Mouse (Mus musculus) heart, postnatal 36 days (tissue): ENCODE results near the gene Atp6v1c2. TPM values are rescaled to one million over a fixed set of nuclear protein-coding genes. Genes with fewer than 3 reads are reported as not detected.

Experiments used
- DNase-seq, 2 experiments: peaks; one replicate each; pipeline ENCODE4 v3.0.0; 2021 to 2022
- intact Hi-C: fragments of 180-260 bp; cut with DNase I; formaldehyde crosslinking; loops from one replicate; pipeline ENCODE4 v1.15.1; 2025
- total RNA-seq, 2 experiments: library from RNA; stranded (reverse); gene quantifications; 2 replicates each; pipeline ENCODE4 v1.2.3; 2021

The Atp6v1c2 gene
- total RNA-seq, 2 experiments from 2014 or later = not detected

DNA sequence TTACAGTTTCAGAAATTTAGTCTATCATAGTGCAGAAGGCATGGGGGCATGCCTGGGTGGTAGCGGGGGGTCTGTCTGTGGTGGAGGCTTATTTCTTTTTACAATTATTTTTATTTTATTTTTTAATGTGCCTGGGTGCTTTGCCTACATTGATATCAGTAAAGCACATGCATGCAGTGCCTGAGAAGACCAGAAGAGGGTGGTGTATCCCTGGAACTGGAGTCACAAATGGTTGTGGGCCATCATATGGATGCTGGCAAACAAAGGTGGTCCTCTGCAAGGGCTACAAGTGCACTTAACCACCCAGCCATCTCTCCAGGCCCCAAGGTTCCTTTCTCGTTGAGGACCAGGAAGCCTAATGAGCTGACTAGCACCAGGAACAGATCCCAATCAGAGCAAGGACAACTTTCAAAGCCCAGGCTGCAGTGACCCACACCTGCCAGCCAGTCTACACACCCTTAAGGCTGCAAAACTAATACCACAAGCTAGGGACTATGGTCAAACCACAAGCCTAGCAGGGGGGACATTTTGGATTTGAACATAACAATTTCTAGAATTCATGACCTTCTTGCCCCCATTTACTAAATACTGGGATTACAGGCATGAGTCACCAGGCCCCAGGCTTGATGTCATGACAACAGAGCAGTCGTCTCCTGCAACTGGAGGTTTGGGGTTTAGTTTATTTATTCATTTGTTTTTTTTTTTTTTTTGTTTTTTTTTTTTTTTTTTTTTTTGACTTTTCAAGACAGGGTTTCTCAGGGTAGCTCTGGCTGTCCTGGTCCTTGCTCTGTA lies 10.2 kb upstream of the Atp6v1c2 start:
- DNase-seq = no peak
- intact Hi-C loops = no loop called here

DNA sequence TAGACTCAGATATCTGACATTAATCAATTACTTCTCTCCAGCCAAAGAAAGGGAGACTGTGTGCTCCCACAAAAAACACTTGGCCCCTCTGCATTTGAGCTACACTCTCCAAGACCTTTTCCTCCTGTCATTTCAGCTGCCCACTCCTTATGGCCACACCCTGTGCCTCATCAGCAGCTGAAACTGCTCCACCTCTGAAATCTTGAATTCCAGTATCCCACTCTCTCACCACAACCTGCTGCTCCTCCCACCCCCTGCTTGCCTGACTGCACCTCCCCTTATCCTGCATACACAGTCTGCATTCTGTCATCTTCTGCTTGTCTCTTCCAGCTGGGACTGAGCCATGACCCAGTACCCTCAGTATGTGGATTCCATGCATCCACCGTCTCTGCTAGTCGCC lies 9.2 kb upstream of the Atp6v1c2 start:
- no peak for DNase-seq
- intact Hi-C loops = no loop called here

DNA sequence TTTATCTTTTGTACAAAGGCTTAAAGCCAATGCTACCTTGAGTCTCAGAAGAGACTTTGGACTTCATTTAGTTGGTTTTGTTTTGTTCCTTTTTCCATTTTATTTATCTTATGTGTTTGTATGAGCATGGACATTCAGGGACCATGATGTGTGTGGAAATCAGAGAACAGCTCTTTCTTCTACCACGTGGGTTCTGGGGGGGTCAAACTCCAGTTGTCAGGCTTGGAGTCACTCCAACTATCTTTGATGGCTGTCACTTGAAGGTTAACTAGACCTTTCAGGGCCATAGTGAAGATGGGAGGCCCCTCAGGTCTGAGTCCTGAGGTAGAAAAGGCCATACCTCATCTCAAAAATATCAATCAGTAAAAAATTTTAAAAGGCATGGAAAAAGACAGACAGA lies 4.3 kb upstream of the Atp6v1c2 start:
- intact Hi-C loops = no loop called here
- DNase-seq = no peak

DNA sequence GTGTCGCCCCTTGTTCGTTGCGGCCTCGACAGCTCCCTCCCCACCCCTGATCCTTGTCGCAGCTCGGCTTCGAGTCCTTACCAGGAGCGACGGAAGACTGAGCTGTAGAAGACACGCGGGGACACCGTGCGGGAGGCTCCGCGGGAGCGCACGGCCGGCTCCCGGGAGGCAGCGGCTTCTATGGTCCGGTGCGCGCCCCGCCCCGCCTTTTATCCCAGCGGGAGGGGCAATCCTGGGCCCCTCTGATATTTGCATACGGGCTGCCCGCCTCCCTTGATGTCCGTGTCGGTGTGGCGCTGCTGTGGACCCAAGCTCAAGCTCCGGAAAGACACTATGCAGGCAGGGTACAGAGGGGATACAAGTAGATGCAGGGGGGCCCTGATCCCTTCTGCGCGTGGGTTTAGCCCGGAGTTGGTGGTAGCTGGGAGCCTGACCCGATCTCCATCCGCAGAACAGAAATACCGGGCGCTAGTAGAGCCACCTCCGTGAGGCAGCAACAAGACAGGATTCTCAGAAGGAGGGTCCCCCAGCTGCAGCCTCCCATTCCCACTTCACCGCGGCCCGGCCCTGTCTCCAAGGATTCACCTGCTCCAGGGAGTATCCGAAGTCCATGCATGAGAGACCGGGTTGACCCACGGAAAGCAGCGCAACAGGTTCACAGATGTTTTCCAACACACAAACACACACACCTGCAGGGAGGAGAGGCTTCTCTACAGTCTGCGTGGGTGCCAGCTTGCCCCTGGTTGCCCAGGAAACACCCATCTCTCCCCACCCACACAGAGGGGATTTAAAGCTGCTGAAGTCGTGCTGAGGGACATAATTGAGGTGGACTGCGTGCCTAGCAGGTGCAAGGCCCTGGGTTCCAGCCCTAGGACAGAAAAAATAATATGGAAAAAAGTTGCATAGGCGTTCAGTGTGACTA lies 4.3 kb downstream of the Atp6v1c2 start:
- DNase-seq = no peak

DNA sequence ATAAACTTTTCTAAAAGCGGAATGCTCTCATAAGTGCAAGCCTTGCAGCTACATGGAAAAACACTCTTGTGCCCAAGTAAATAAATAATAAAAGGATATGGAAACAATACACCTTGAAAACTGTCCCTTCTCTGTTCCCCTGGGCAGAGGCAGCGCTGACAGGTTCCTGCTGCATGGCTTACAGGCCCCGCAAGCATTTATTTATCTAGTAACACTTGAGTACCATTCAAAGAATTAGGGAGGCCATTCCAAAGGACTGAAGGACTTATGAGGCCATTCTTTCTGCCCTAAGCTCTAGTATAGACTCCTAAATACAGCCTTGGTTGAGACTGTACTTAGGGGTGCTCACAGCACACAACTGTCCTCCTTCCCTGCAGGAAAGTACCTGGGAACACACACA lies 10.7 kb downstream of the Atp6v1c2 start:
- DNase-seq = no peak
- intact Hi-C loops = no loop called here

More for the DNA sequence above, 4.3 kb downstream of the Atp6v1c2 start:
- intact Hi-C loops = no loop called here

DNA sequence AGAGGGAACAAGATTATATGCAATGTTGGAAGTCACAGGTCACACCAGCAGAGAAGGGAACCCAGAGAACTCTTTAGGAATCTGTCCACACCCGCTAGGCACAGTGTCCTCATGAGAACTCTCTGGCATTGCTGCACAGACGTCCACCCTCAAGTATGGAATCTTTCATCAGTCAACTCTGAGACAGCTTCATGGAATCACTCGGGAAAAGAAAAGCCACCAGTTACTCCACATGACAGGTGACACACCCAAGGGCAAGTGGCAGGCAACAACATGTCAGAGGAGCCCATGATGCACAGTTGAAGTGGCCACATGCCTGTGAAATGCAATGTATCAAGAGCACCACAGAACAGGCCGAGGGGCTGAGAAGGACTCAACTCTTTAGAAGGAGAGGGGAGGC lies 11.2 kb downstream of the Atp6v1c2 start:
- DNase-seq = no peak
- intact Hi-C loops = no loop called here

DNA sequence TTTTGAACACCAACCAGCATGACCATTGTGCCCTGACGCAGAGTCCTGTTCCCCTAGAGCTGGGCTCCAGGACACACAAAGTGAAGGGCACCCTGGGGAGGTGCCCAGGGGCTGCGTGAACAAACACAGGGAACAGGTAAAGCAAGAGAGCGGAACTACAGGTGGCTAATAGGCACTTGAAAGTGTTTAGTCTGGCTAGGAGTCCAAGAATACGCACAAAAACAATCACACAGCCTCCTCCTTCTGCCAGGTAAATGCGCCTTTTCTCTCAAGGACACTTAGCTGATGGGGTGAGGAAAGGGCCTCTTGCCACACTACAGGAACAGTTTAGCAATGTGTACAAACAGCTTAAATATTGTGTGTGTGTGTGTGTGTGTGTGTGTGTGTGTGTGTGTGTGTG lies 13.1 kb downstream of the Atp6v1c2 start:
- no peak for DNase-seq
- intact Hi-C loops = no loop called here

DNA sequence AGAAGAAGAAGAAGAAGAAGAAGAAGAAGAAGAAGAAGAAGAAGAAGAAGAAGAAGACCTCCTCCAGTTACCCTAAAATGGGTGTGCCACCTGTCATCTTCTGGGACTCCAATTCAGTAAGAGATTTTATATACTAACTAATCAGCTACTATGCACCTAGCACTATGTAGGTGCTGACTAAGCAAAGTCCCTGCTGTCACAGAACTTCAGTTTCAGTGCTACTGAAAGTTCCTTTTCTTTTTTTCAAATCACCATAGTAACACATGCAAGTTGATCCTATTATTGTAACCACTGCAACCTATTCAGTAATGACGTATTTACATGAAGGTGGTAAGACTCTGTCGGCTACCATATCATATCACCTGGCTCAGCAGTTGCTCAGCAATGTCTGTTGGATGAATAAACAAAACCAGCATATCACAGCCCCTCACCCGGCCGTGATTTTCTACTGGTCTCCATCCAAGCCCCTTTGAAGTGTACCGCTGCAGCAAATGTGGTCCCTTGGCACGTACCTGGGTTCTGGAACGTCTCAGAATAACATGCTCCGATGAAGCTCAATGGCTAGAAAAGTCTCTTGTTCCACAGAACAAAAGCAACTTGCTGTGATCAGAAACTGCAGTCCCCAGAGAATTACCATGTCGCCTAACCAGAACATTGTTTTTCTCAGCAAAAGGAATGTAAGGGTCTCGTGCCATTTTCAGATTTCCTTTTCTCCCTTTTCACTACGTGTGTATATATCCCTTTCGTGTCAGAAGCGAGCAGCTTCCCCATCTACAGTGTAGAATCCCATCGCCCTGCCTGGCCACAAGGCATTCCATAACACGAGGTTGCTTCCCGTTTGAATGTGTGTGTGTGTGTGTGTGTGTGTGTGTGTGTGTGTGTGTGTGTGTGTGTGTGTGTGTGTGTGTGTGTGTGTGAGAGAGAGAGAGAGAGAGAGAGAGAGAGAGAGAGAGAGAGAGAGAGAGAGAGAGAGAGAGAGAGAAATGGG lies 18.0 kb downstream of the Atp6v1c2 start:
- DNase-seq = no peak
- intact Hi-C loops = no loop called here

DNA sequence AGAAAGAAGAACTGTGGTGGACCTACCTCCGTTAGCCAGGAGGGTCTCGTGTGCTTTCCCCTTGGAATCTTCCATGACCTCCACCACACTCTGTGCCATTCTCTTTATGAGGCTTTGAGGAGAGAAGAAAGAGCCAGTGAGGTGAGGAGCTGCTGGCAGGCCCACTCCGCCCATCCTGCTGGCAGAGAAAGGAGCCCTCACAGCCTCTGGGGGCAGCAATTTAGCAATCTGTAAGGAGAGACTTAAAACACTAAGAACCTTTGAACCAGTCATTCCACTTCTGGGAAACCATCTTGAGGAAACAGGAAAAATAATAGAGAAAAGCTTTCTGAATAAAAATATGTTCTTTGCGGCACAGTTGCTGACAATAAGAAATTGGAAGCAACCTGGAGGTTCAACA lies 20.9 kb downstream of the Atp6v1c2 start:
- intact Hi-C loops = no loop called here
- DNase-seq = no peak

DNA sequence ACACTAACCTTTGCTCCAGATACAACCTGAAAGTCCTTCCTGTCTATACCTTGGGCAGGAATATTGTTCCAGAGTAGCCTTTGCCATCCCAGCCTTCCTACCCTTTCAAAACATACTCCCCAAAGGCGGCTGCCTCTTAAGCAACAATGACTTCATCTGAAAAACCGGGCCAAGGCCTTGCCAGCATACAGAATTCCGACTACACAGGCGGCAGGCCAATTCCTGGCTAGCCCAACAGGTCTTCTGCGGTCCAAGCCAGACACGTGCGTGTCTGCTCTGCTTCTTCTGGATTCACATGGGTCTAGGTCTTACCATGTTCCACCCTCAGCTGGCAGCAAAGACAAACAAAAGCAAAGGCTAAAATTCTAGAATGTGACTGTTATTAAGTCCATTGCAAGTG lies 23.7 kb downstream of the Atp6v1c2 start:
- DNase-seq = peak; percentile 10 to 19
- intact Hi-C loops = no loop called here

DNA sequence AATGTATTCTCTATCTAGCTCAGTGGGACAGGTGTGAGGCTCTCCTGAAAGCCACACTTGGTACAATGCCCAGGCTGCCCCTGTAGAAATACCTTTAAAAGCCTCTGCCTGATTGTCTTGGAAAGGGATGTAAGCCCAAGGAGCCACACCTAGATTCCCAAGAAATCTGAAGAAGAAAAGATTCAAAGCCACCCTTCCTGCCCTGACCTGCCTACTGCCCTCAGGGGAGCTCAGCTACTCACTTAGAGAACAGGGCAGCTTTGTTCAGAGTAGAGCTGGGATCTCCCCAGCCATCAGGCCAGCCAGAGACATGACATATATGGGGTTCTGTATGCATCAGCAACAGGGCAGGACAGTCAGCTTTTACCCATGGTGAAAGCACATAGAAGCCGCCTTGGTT lies 29.3 kb downstream of the Atp6v1c2 start:
- intact Hi-C loops = no loop called here
- no peak for DNase-seq

DNA sequence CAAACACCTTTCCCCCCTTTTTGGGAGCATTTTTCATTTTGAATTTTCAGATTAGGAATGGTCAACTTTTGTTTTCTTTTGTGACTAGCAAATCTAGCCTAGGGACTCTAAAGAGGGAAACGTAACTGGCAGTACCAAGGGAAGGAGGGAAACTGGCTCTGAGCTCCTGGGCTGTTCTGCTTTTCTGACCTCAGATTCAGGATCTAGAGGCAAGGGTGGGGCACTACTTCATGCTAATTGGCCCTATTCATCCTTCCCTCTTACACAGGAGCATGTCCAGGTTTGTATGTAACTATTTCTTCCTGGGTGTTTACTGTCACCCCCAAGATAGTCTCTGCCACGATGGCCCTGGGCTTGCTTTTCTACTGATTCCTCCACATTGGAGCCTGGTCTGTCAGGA lies 32.3 kb downstream of the Atp6v1c2 start:
- intact Hi-C loops = no loop called here
- DNase-seq = no peak

DNA sequence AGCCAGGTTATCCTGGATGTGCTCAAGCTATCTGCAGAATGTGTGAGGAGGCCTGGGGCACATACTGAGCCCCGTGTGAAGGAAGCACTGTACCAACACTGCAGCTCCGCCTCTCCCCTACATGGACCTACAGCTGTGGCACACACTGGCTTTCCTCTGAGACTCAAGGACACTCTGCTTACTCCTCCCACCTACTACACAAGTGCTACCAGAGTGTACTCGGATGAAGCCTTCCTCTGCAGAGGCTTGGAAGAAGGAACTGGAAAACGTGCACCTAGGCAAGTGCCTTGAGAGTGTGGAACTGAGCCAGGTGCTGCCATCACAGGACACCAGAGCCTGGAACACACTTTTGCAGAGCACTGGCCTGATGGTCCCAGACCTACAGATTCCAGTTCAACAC lies 38.6 kb downstream of the Atp6v1c2 start:
- intact Hi-C loops = no loop called here
- DNase-seq = no peak

DNA sequence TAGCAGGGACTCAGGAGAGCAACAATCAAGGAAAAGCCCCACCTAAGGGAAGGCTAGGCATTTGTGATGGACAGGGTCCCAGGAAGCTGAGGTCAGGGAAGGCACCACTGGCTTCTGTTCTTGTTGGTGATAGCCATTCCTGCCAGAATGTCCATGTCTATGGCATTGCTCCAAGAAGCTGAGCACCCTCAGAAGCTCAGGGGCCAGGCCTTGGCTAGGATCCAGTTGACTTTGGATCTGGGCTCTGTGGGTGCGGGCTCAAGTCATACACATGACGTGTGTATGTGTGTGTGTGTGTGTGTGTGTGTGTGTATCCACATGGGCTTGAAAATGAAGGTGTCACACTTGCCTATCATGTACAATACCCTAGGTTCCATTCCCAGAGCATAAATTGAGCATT lies 39.2 kb downstream of the Atp6v1c2 start:
- no peak for DNase-seq
- intact Hi-C loops = no loop called here

DNA sequence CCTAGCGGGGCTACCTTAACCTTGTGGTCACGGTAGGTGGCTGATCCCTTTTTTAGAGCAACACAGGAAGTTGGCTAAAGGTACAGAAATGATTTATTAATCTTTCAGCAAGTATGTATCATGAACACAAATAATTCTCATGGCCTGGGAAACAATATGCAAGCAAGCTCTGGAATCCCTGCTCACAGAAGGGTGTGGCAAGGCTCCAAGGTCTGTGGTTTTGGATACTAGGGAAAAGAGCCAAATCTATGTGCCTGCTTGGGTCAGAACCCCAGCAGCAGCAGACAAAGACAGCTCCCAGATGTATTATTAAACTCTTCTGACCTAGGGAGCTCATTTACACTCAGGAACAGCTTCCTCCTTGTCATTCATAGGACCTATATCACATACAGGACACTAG lies 40.1 kb downstream of the Atp6v1c2 start:
- intact Hi-C loops = no loop called here
- DNase-seq = no peak

DNA sequence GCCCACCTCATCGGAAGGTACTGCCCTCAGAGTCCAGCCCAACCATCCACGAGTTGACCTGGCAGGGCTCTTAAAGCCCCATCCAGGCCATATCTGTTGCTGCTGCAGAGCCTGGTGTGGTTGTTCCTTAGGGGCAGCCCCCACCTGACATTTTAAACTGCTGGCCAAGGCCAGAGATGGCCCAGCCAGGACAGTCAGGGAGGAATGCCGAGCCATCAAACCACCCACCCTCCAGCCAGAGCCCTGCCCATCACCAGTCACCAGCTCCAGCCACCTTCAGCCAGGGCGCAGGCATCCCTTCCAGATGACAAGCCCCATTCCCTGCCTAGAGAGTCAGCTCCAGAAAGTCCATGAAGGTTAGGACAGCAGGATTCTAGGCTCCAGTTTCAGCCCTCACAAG lies 40.7 kb downstream of the Atp6v1c2 start:
- no peak for DNase-seq
- intact Hi-C loops = no loop called here

DNA sequence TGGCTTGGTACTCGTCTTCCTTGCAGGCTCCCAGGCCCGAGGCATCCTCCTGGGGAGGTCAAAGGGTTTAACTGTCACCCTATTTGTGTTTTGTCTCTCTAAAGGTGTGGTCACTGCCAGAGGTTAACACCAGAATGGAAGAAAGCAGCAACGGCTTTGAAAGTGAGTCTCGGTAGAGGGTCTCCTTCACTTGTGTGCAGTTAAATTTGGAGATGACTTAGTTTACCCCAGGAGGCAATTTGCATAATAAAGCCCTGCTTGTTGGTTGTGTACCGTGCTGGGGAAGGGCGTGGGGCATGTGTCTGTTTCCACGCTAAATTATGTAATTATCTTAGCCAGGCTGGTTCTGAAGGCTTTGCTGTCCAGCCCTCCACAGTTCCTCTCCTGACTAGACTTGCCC lies 55.3 kb downstream of the Atp6v1c2 start:
- no peak for DNase-seq
- intact Hi-C loops = no loop called here

DNA sequence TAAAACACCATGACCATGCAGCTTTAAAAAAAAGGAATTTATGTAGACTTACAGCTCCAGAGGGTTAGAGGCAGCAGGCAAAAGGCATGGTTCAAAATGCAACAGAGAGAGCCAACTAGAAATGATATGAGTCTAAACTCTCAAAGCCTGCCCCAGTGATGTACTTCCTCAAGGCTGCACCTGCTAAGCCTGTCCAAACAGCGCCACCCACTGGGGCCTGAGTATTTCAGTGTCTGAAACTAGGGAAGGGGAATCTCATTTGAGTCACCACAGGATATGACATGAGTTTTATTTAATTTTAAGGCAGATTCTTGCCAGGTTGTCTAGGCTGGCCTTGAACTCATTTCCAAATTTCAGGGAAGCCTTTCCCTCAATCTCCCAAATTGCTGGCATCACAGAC lies 57.9 kb downstream of the Atp6v1c2 start:
- intact Hi-C loops = no loop called here
- peak in 1 of 2 experiments; percentile 40 for DNase-seq

DNA sequence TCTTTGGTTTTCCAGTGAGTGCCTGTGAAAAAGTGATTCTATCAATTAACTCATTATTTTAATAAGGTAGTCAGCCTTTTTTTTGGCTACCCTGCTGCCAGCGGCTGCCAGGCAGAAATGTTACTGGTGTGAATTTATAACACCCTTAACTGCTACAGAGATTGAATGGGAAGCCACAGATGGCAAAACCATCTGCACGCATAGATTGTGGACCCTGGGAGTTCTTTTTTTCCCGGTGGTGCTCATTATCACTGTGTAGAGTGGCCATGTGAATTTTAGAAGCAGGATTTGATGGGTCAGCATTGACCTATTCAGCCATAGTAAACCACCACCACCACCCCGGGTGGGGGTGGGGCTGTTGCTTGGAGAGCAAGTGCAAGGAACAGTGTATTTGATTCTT lies 61.8 kb downstream of the Atp6v1c2 start:
- intact Hi-C loops = loop anchor here (10.0 kb wide), 2 partner anchors 277 to 673 kb away; partner anchors contain the start of gene Odc1
- DNase-seq = no peak

DNA sequence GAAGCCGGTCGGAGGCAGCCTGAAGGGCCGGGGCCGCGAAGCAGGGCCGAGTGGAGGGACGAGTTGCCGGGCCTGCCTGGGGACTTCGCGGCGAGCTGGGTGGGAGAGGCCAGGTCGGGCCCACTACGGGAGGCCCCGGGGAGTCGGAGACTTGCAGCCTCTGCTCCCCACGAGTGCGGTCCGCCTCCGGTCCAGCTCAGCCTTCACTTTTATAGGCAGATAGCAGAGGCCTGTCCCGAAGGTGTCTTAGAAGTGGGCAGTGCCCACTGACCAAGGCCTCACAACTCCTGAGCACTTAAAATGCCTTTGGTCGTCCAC lies 62.5 kb downstream of the Atp6v1c2 start:
- DNase-seq = no peak
- intact Hi-C loops = loop anchor here (10.0 kb wide), 2 partner anchors 278 to 672 kb away; partner anchors contain the start of gene Odc1
